Mouse (Mus musculus): ENCODE data around the gene Ext2. TPM values are rescaled to one million over a fixed set of nuclear protein-coding genes. Genes with fewer than 3 reads are reported as not detected.

The Ext2 gene
- polyA plus RNA-seq, 1 experiment = 78.9 TPM

GRCm38 (mm10) chr2:93619208-93619849 lies 203.0 kb downstream of the Ext2 start:
- H3K27me3 ChIP-seq (ENCODE audit: control insufficient read depth, insufficient read depth, insufficient read length) = peaks cover 54% of the 10 kb centered on the region
- H3K4me3 ChIP-seq = no peak overlapping the region
- no peaks in the 10 kb centered on the region for H3K79me2 ChIP-seq (ENCODE audit: control insufficient read depth, insufficient read depth)
- H3K36me3 ChIP-seq (ENCODE audit: control insufficient read depth, insufficient read depth) = no peaks in the 10 kb centered on the region
- TF ChIP-seq E2F4 (IDR thresholded peaks at IDR 0.05; ENCODE audit: insufficient read depth) (no peak), SRF (IDR thresholded peaks at IDR 0.05; ENCODE audit: control insufficient read depth, insufficient read length, low read depth) (no peak), USF1 (IDR thresholded peaks at IDR 0.05; ENCODE audit: low read depth) (no peak), MYOG (IDR thresholded peaks at IDR 0.05; ENCODE audit: control insufficient read depth in 1 of 3, insufficient read depth in 1 of 3, insufficient read length in 2 of 3, low read depth in 2 of 3) (no peak)
- H3K4me2 ChIP-seq (ENCODE audit: low read depth) = no peak overlapping the region
- no peak overlapping the region for H3ac ChIP-seq (ENCODE audit: control insufficient read depth, insufficient read length)

- Histone ChIP-seq H3K36me3 (ENCODE audit: control insufficient read depth, insufficient read depth) (no peaks in the 10 kb centered on the region), H3K79me2 (ENCODE audit: control insufficient read depth, insufficient read depth) (no peaks in the 10 kb centered on the region), H3K4me2 (ENCODE audit: low read depth) (no peak overlapping the region), H3ac (ENCODE audit: control insufficient read depth, insufficient read length) (no peak overlapping the region), H3K4me3 (no peak overlapping the region), H3K27me3 (ENCODE audit: control insufficient read depth, insufficient read depth, insufficient read length) (peaks cover 60% of the 10 kb centered on the region)
- no peak for TF ChIP-seq MYOG (IDR thresholded peaks at IDR 0.05; ENCODE audit: control insufficient read depth in 1 of 3, insufficient read depth in 1 of 3, insufficient read length in 2 of 3, low read depth in 2 of 3)
- no peak for TF ChIP-seq CEBPB (IDR thresholded peaks at IDR 0.05; ENCODE audit: insufficient read depth, poor library complexity, severe bottlenecking)
- no peak for TF ChIP-seq POLR2AphosphoS2 (IDR thresholded peaks at IDR 0.05; ENCODE audit: insufficient read length, low read depth)
- no peak for TF ChIP-seq MAX (IDR thresholded peaks at IDR 0.05; ENCODE audit: low read depth)
- TF ChIP-seq SRF (IDR thresholded peaks at IDR 0.05; ENCODE audit: control insufficient read depth, insufficient read length, low read depth) = no peak
- TF ChIP-seq USF1 (IDR thresholded peaks at IDR 0.05; ENCODE audit: low read depth) = no peak
- TF ChIP-seq TCF12 (IDR thresholded peaks at IDR 0.05; ENCODE audit: insufficient read depth, poor library complexity, severe bottlenecking) = no peak
- no peak for TF ChIP-seq REST (IDR thresholded peaks at IDR 0.05; ENCODE audit: insufficient read depth, insufficient read length)
- TF ChIP-seq MYOD1 (IDR thresholded peaks at IDR 0.05; ENCODE audit: control insufficient read depth in 1 of 3, insufficient read length in 2 of 3, low read depth in 2 of 3) = no peak
- TF ChIP-seq TCF3 (IDR thresholded peaks at IDR 0.05; ENCODE audit: insufficient read length, low read depth) = no peak
- no peak for TF ChIP-seq E2F4 (IDR thresholded peaks at IDR 0.05; ENCODE audit: insufficient read depth)
- TF ChIP-seq POLR2A (IDR thresholded peaks at IDR 0.05; ENCODE audit: insufficient read length, low read depth) = no peak
Measured at GRCm38 (mm10) chr2:93618447-93619199, 203.7 kb downstream of the Ext2 start.

GRCm38 (mm10) chr2:93615845-93616689 lies 206.3 kb downstream of the Ext2 start:
- no peak overlapping the region for H3K4me2 ChIP-seq (ENCODE audit: low read depth)
- no peak overlapping the region for H3ac ChIP-seq (ENCODE audit: control insufficient read depth, insufficient read length)

GRCm38 (mm10) chr2:93613020-93613419 lies 209.3 kb downstream of the Ext2 start:
- TF ChIP-seq CEBPB (IDR thresholded peaks at IDR 0.05; ENCODE audit: insufficient read depth, poor library complexity, severe bottlenecking) (no peak), REST (IDR thresholded peaks at IDR 0.05; ENCODE audit: insufficient read depth, insufficient read length) (no peak), MAX (IDR thresholded peaks at IDR 0.05; ENCODE audit: low read depth) (no peak), E2F4 (IDR thresholded peaks at IDR 0.05; ENCODE audit: insufficient read depth) (no peak), POLR2AphosphoS2 (IDR thresholded peaks at IDR 0.05; ENCODE audit: insufficient read length, low read depth) (no peak), MYOD1 (IDR thresholded peaks at IDR 0.05; ENCODE audit: control insufficient read depth in 1 of 3, insufficient read length in 2 of 3, low read depth in 2 of 3) (no peak), TCF3 (IDR thresholded peaks at IDR 0.05; ENCODE audit: insufficient read length, low read depth) (no peak), USF1 (IDR thresholded peaks at IDR 0.05; ENCODE audit: low read depth) (no peak), SRF (IDR thresholded peaks at IDR 0.05; ENCODE audit: control insufficient read depth, insufficient read length, low read depth) (no peak), POLR2A (IDR thresholded peaks at IDR 0.05; ENCODE audit: insufficient read length, low read depth) (no peak), TCF12 (IDR thresholded peaks at IDR 0.05; ENCODE audit: insufficient read depth, poor library complexity, severe bottlenecking) (no peak), MYOG (IDR thresholded peaks at IDR 0.05; ENCODE audit: control insufficient read depth in 1 of 3, insufficient read depth in 1 of 3, insufficient read length in 2 of 3, low read depth in 2 of 3) (no peak)
- H3ac ChIP-seq (ENCODE audit: control insufficient read depth, insufficient read length) = no peak overlapping the region
- peaks cover 57% of the 10 kb centered on the region for H3K27me3 ChIP-seq (ENCODE audit: control insufficient read depth, insufficient read depth, insufficient read length)
- H3K36me3 ChIP-seq (ENCODE audit: control insufficient read depth, insufficient read depth) = no peaks in the 10 kb centered on the region
- no peak overlapping the region for H3K4me3 ChIP-seq
- no peak overlapping the region for H3K4me2 ChIP-seq (ENCODE audit: low read depth)
- no peaks in the 10 kb centered on the region for H3K79me2 ChIP-seq (ENCODE audit: control insufficient read depth, insufficient read depth)

More at GRCm38 (mm10) chr2:93615845-93616689, 206.3 kb downstream of the Ext2 start:
- no peaks in the 10 kb centered on the region for H3K36me3 ChIP-seq (ENCODE audit: control insufficient read depth, insufficient read depth)
- TF ChIP-seq MAX (IDR thresholded peaks at IDR 0.05; ENCODE audit: low read depth) = no peak
- no peak for TF ChIP-seq TCF12 (IDR thresholded peaks at IDR 0.05; ENCODE audit: insufficient read depth, poor library complexity, severe bottlenecking)
- TF ChIP-seq POLR2AphosphoS2 (IDR thresholded peaks at IDR 0.05; ENCODE audit: insufficient read length, low read depth) = no peak
- TF ChIP-seq POLR2A (IDR thresholded peaks at IDR 0.05; ENCODE audit: insufficient read length, low read depth) = no peak
- TF ChIP-seq REST (IDR thresholded peaks at IDR 0.05; ENCODE audit: insufficient read depth, insufficient read length) = no peak
- TF ChIP-seq MYOG (IDR thresholded peaks at IDR 0.05; ENCODE audit: control insufficient read depth in 1 of 3, insufficient read depth in 1 of 3, insufficient read length in 2 of 3, low read depth in 2 of 3) = no peak
- TF ChIP-seq TCF3 (IDR thresholded peaks at IDR 0.05; ENCODE audit: insufficient read length, low read depth) = no peak
- no peak for TF ChIP-seq USF1 (IDR thresholded peaks at IDR 0.05; ENCODE audit: low read depth)
- TF ChIP-seq E2F4 (IDR thresholded peaks at IDR 0.05; ENCODE audit: insufficient read depth) = no peak
- TF ChIP-seq CEBPB (IDR thresholded peaks at IDR 0.05; ENCODE audit: insufficient read depth, poor library complexity, severe bottlenecking) = no peak
- no peak for TF ChIP-seq SRF (IDR thresholded peaks at IDR 0.05; ENCODE audit: control insufficient read depth, insufficient read length, low read depth)
- no peak for TF ChIP-seq MYOD1 (IDR thresholded peaks at IDR 0.05; ENCODE audit: control insufficient read depth in 1 of 3, insufficient read length in 2 of 3, low read depth in 2 of 3)
- peaks cover 58% of the 10 kb centered on the region for H3K27me3 ChIP-seq (ENCODE audit: control insufficient read depth, insufficient read depth, insufficient read length)
- no peak overlapping the region for H3K4me3 ChIP-seq
- H3K79me2 ChIP-seq (ENCODE audit: control insufficient read depth, insufficient read depth) = no peaks in the 10 kb centered on the region

Other genes starting within 250 kb of the Ext2 start
- gene Alx4, start 180.2 kb downstream of the Ext2 start, polyA plus RNA-seq (2012; fragmentation: generic; extraction: Trizol) = not detected
- gene Accs, start 27.4 kb upstream of the Ext2 start, polyA plus RNA-seq (2012; fragmentation: generic; extraction: Trizol) = 4.2 TPM
- 0.06 TPM for gene Accsl, start 46.6 kb upstream of the Ext2 start, polyA plus RNA-seq (2012; fragmentation: generic; extraction: Trizol)
- gene Gm13889, start 134.6 kb upstream of the Ext2 start, polyA plus RNA-seq (2012; fragmentation: generic; extraction: Trizol) = 6.1 TPM
- not detected for gene Gm27027, start 173.8 kb upstream of the Ext2 start, polyA plus RNA-seq (2012; fragmentation: generic; extraction: Trizol)
- gene Alkbh3, start 188.2 kb upstream of the Ext2 start, polyA plus RNA-seq (2012; fragmentation: generic; extraction: Trizol) = 87.8 TPM

Data from myocyte (in vitro differentiated cells).